Mouse (Mus musculus): Measurements from ENCODE around the gene Bcl9l. TPM values are rescaled to one million over a fixed set of nuclear protein-coding genes. Genes with fewer than 3 reads are reported as not detected.
A peak's percentile ranks its signal among the peaks of the same experiment; 100 is the strongest.

Gene Bcl9l
- polyA plus RNA-seq, 1 experiment from 2014 or later = 10.1 TPM

GRCm38 (mm10) chr9:44461950-44462349, 20.7 kb upstream of the Bcl9l start:
- H3K27ac ChIP-seq (ENCODE audit: low read depth, low read length) = no peak overlapping the region; the same call in 1 of the 2 replicates
- H3K36me3 ChIP-seq (ENCODE audit: control insufficient read depth, insufficient read depth, low read length) = no peaks in the 10 kb centered on the region
- H3K9me3 ChIP-seq (ENCODE audit: control insufficient read depth, low read length) = no peaks in the 10 kb centered on the region
- H3K9ac ChIP-seq (ENCODE audit: low read depth, low read length) = no peak overlapping the region
- DNase-seq (ENCODE audit: low spot score) (no peak), ATAC-seq (ENCODE audit: low FRiP score) (no peak)
- no peak overlapping the region for H3K4me2 ChIP-seq (replicated peaks; ENCODE audit: low read depth, low read length)
- H3K4me3 ChIP-seq (ENCODE audit: low read depth, low read length) = no peak overlapping the region
- H3K4me1 ChIP-seq (replicated peaks; ENCODE audit: control insufficient read depth, insufficient read depth, low read length) = peaks cover 6% of the 10 kb centered on the region
- H3K27me3 ChIP-seq (ENCODE audit: control insufficient read depth, insufficient read depth, low read length) = no peaks in the 10 kb centered on the region
- 86% methylated on average over 5 of the region's 5 CpGs for WGBS

GRCm38 (mm10) chr9:44468224-44468623, 14.4 kb upstream of the Bcl9l start:
- no peak for DNase-seq (ENCODE audit: low spot score)
- Histone ChIP-seq H3K4me1 (replicated peaks; ENCODE audit: control insufficient read depth, insufficient read depth, low read length) (no peaks in the 10 kb centered on the region), H3K4me3 (ENCODE audit: low read depth, low read length) (no peak overlapping the region), H3K9me3 (ENCODE audit: control insufficient read depth, low read length) (no peaks in the 10 kb centered on the region), H3K27ac (ENCODE audit: low read depth, low read length) (no peak overlapping the region), H3K27me3 (ENCODE audit: control insufficient read depth, insufficient read depth, low read length) (no peaks in the 10 kb centered on the region), H3K36me3 (ENCODE audit: control insufficient read depth, insufficient read depth, low read length) (no peaks in the 10 kb centered on the region), H3K4me2 (replicated peaks; ENCODE audit: low read depth, low read length) (no peak overlapping the region), H3K9ac (ENCODE audit: low read depth, low read length) (no peak overlapping the region)
- 60% methylated on average over 7 of the region's 7 CpGs for WGBS
- ATAC-seq (ENCODE audit: low FRiP score) = no peak

- no peak overlapping the region for H3K9ac ChIP-seq (ENCODE audit: low read depth, low read length)
- H3K9me3 ChIP-seq (ENCODE audit: control insufficient read depth, low read length) = no peaks in the 10 kb centered on the region
- ATAC-seq (ENCODE audit: low FRiP score) (no peak), DNase-seq (ENCODE audit: low spot score) (no peak)
- H3K27me3 ChIP-seq (ENCODE audit: control insufficient read depth, insufficient read depth, low read length) = no peaks in the 10 kb centered on the region
- no peaks in the 10 kb centered on the region for H3K4me1 ChIP-seq (replicated peaks; ENCODE audit: control insufficient read depth, insufficient read depth, low read length)
- no peak overlapping the region for H3K4me3 ChIP-seq (ENCODE audit: low read depth, low read length)
- H3K36me3 ChIP-seq (ENCODE audit: control insufficient read depth, insufficient read depth, low read length) = no peaks in the 10 kb centered on the region
- H3K4me2 ChIP-seq (replicated peaks; ENCODE audit: low read depth, low read length) = no peak overlapping the region
- WGBS = 44% methylated on average over 2 of the region's 2 CpGs
- H3K27ac ChIP-seq (ENCODE audit: low read depth, low read length) = no peak overlapping the region
Observed at GRCm38 (mm10) chr9:44468800-44469199, 13.8 kb upstream of the Bcl9l start.

GRCm38 (mm10) chr9:44473184-44473583, 9.4 kb upstream of the Bcl9l start:
- Histone ChIP-seq H3K9me3 (ENCODE audit: control insufficient read depth, low read length) (no peaks in the 10 kb centered on the region), H3K4me2 (replicated peaks; ENCODE audit: low read depth, low read length) (no peak overlapping the region), H3K4me3 (ENCODE audit: low read depth, low read length) (no peak overlapping the region), H3K27me3 (ENCODE audit: control insufficient read depth, insufficient read depth, low read length) (peaks cover 2% of the 10 kb centered on the region; the same call in 1 of the 2 replicates), H3K36me3 (ENCODE audit: control insufficient read depth, insufficient read depth, low read length) (no peaks in the 10 kb centered on the region), H3K4me1 (replicated peaks; ENCODE audit: control insufficient read depth, insufficient read depth, low read length) (no peaks in the 10 kb centered on the region), H3K9ac (ENCODE audit: low read depth, low read length) (no peak overlapping the region), H3K27ac (ENCODE audit: low read depth, low read length) (no peak overlapping the region)
- 72% methylated on average over 3 of the region's 3 CpGs for WGBS
- no peak for DNase-seq (ENCODE audit: low spot score)
- ATAC-seq (ENCODE audit: low FRiP score) = no peak

- no peak overlapping the region for H3K27ac ChIP-seq (ENCODE audit: low read depth, low read length)
- WGBS = 48% methylated on average over 1 of the region's 1 CpGs
- no peak for DNase-seq (ENCODE audit: low spot score)
- no peaks in the 10 kb centered on the region for H3K4me1 ChIP-seq (replicated peaks; ENCODE audit: control insufficient read depth, insufficient read depth, low read length)
- no peak overlapping the region for H3K4me3 ChIP-seq (ENCODE audit: low read depth, low read length)
- H3K9ac ChIP-seq (ENCODE audit: low read depth, low read length) = no peak overlapping the region
- no peaks in the 10 kb centered on the region for H3K9me3 ChIP-seq (ENCODE audit: control insufficient read depth, low read length)
- ATAC-seq (ENCODE audit: low FRiP score) = no peak
- H3K4me2 ChIP-seq (replicated peaks; ENCODE audit: low read depth, low read length) = no peak overlapping the region
- peaks cover 2% of the 10 kb centered on the region; the same call in 1 of the 2 replicates for H3K27me3 ChIP-seq (ENCODE audit: control insufficient read depth, insufficient read depth, low read length)
- H3K36me3 ChIP-seq (ENCODE audit: control insufficient read depth, insufficient read depth, low read length) = no peaks in the 10 kb centered on the region
Observed at GRCm38 (mm10) chr9:44474327-44474726, 8.3 kb upstream of the Bcl9l start.

GRCm38 (mm10) chr9:44475936-44476335, 6.7 kb upstream of the Bcl9l start:
- DNase-seq (ENCODE audit: low spot score) = no peak
- peaks cover 3% of the 10 kb centered on the region; the same call in 1 of the 2 replicates for H3K4me1 ChIP-seq (replicated peaks; ENCODE audit: control insufficient read depth, insufficient read depth, low read length)
- WGBS = 91% methylated on average over 3 of the region's 3 CpGs
- H3K36me3 ChIP-seq (ENCODE audit: control insufficient read depth, insufficient read depth, low read length) = no peaks in the 10 kb centered on the region
- peaks cover 2% of the 10 kb centered on the region; the same call in 1 of the 2 replicates for H3K27me3 ChIP-seq (ENCODE audit: control insufficient read depth, insufficient read depth, low read length)
- H3K27ac ChIP-seq (ENCODE audit: low read depth, low read length) = no peak overlapping the region
- no peak overlapping the region for H3K4me2 ChIP-seq (replicated peaks; ENCODE audit: low read depth, low read length)
- no peaks in the 10 kb centered on the region for H3K9me3 ChIP-seq (ENCODE audit: control insufficient read depth, low read length)
- no peak overlapping the region for H3K4me3 ChIP-seq (ENCODE audit: low read depth, low read length)
- no peak overlapping the region for H3K9ac ChIP-seq (ENCODE audit: low read depth, low read length)
- ATAC-seq (ENCODE audit: low FRiP score) = no peak

GRCm38 (mm10) chr9:44477339-44478228, 5.0 kb upstream of the Bcl9l start:
- Histone ChIP-seq H3K4me3 (ENCODE audit: low read depth, low read length) (peak overlapping the region; percentile 61), H3K9ac (ENCODE audit: low read depth, low read length) (no peak overlapping the region; the same call in 1 of the 2 replicates), H3K27me3 (ENCODE audit: control insufficient read depth, insufficient read depth, low read length) (peaks cover 2% of the 10 kb centered on the region; the same call in 1 of the 2 replicates), H3K36me3 (ENCODE audit: control insufficient read depth, insufficient read depth, low read length) (no peaks in the 10 kb centered on the region), H3K4me2 (replicated peaks; ENCODE audit: low read depth, low read length) (peak overlapping the region; percentile 98), H3K4me1 (replicated peaks; ENCODE audit: control insufficient read depth, insufficient read depth, low read length) (peaks cover 3% of the 10 kb centered on the region; the same call in 1 of the 2 replicates), H3K9me3 (ENCODE audit: control insufficient read depth, low read length) (no peaks in the 10 kb centered on the region), H3K27ac (ENCODE audit: low read depth, low read length) (peak overlapping the region; percentile 86)
- 5% methylated on average over 24 of the region's 24 CpGs for WGBS
- peak; percentile 81 for DNase-seq (ENCODE audit: low spot score)
- no peak for ATAC-seq (ENCODE audit: low FRiP score)

GRCm38 (mm10) chr9:44478229-44478921, 4.2 kb upstream of the Bcl9l start:
- Histone ChIP-seq H3K9me3 (ENCODE audit: control insufficient read depth, low read length) (no peaks in the 10 kb centered on the region), H3K36me3 (ENCODE audit: control insufficient read depth, insufficient read depth, low read length) (no peaks in the 10 kb centered on the region), H3K4me3 (ENCODE audit: low read depth, low read length) (peak overlapping the region; percentile 61), H3K4me1 (replicated peaks; ENCODE audit: control insufficient read depth, insufficient read depth, low read length) (peaks cover 3% of the 10 kb centered on the region; the same call in 1 of the 2 replicates), H3K27ac (ENCODE audit: low read depth, low read length) (peak overlapping the region; percentile 86), H3K27me3 (ENCODE audit: control insufficient read depth, insufficient read depth, low read length) (peaks cover 2% of the 10 kb centered on the region; the same call in 1 of the 2 replicates), H3K9ac (ENCODE audit: low read depth, low read length) (peak overlapping the region; percentile 62), H3K4me2 (replicated peaks; ENCODE audit: low read depth, low read length) (peak overlapping the region; percentile 98)
- under 1% methylated on average over 22 of the region's 27 CpGs for WGBS
- DNase-seq (ENCODE audit: low spot score) (peak; percentile 92), ATAC-seq (ENCODE audit: low FRiP score) (peak; percentile 72)
